Mouse (Mus musculus): ENCODE data around the gene Ccdc15.

Gene Ccdc15

GRCm38 (mm10) chr9:37347988-37348642, at the start of gene Ccdc15:
Ccdc15 (minus strand) TSS chr9:37348432.
- peak; percentile 95 for DNase-seq

- no peak for DNase-seq
Observed at GRCm38 (mm10) chr9:37393482-37394131, 45.4 kb upstream of the Ccdc15 start.

GRCm38 (mm10) chr9:37392071-37392470, 43.8 kb upstream of the Ccdc15 start:
- no peak for DNase-seq

- no peak for DNase-seq
Observed at GRCm38 (mm10) chr9:37390891-37391290, 42.7 kb upstream of the Ccdc15 start.

- DNase-seq = no peak
Observed at GRCm38 (mm10) chr9:37384284-37385182, 36.3 kb upstream of the Ccdc15 start.

- no peak for DNase-seq
Observed at GRCm38 (mm10) chr9:37383161-37383560, 34.9 kb upstream of the Ccdc15 start.

- DNase-seq = no peak
Observed at GRCm38 (mm10) chr9:37375718-37376117, 27.5 kb upstream of the Ccdc15 start.

- DNase-seq = no peak
Observed at GRCm38 (mm10) chr9:37371232-37371801, 23.1 kb upstream of the Ccdc15 start.

- DNase-seq = peak; percentile 69
Observed at GRCm38 (mm10) chr9:37368860-37369259, 20.6 kb upstream of the Ccdc15 start.

- no peak for DNase-seq
Observed at GRCm38 (mm10) chr9:37368081-37368830, 20.0 kb upstream of the Ccdc15 start.

- no peak for DNase-seq
Observed at GRCm38 (mm10) chr9:37367301-37368080, 19.3 kb upstream of the Ccdc15 start, which contains the start of gene Hepacam. Hepacam (plus strand) TSS chr9:37367351.

GRCm38 (mm10) chr9:37365706-37366105, 17.5 kb upstream of the Ccdc15 start:
- DNase-seq = no peak

- no peak for DNase-seq
Observed at GRCm38 (mm10) chr9:37364392-37364791, 16.2 kb upstream of the Ccdc15 start.

GRCm38 (mm10) chr9:37363551-37363950, 15.3 kb upstream of the Ccdc15 start:
- DNase-seq = no peak

GRCm38 (mm10) chr9:37362881-37363280, 14.6 kb upstream of the Ccdc15 start:
- DNase-seq = no peak

GRCm38 (mm10) chr9:37362084-37362483, 13.9 kb upstream of the Ccdc15 start:
- DNase-seq = peak; percentile 16

- DNase-seq = peak; percentile 15
Observed at GRCm38 (mm10) chr9:37359331-37360220, 11.3 kb upstream of the Ccdc15 start.

GRCm38 (mm10) chr9:37358713-37359330, 10.6 kb upstream of the Ccdc15 start:
- no peak for DNase-seq

- DNase-seq = no peak
Observed at GRCm38 (mm10) chr9:37354485-37354884, 6.3 kb upstream of the Ccdc15 start.

- no peak for DNase-seq
Observed at GRCm38 (mm10) chr9:37351266-37351665, 3.0 kb upstream of the Ccdc15 start.

Data from kidney, adult 11 months (tissue).